Mouse (Mus musculus) MEL (cell line): ENCODE results near the gene Pla2g1b. TPM values are rescaled to one million over a fixed set of nuclear protein-coding genes. Genes with fewer than 3 reads are reported as not detected.
"Not testable (repeated sequence)": the region's sequence is repeated elsewhere in the genome, so short reads cannot be mapped to it uniquely, and the experiment has no call there.

Experiments
- DNase-seq: peaks from one replicate; pipeline ENCODE4 v3.0.0; 2011; ENCODE audit warnings: low read depth, low spot score
- H3K27ac ChIP-seq: 2 replicates; pipeline ENCODE4 v1.5.1; 2012; ENCODE audit warnings: low read depth, mild to moderate bottlenecking, control low read depth, low read length, moderate library complexity; ENCODE audit not compliant: control insufficient read depth
- H3K27me3 ChIP-seq, 2 experiments: fragments of 150-350 bp in 1 of 2; sonication (generic) in 1 of 2; 2 replicates each; pipeline ENCODE4 v1.6.1; 2012; ENCODE audit warnings: low read length in 2 of 2, mild to moderate bottlenecking in 2 of 2, improper control_type of control experiment in 1 of 2, moderate library complexity in 1 of 2; ENCODE audit not compliant: insufficient read depth in 2 of 2, control insufficient read depth in 1 of 2
- H3K36me3 ChIP-seq, 2 experiments: 2 replicates each; pipeline ENCODE4 v1.6.1; 2012 to 2014; ENCODE audit warnings: low read length in 2 of 2, improper control_type of control experiment in 1 of 2, inconsistent platforms in 1 of 2, mild to moderate bottlenecking in 1 of 2; ENCODE audit not compliant: insufficient read depth in 2 of 2, control insufficient read depth in 1 of 2
- H3K4me1 ChIP-seq, 2 experiments: fragments of 150-350 bp in 1 of 2; sonication (generic) in 1 of 2; 2 replicates each; pipeline ENCODE4 v1.6.1; 2012; ENCODE audit warnings: low read length in 2 of 2, improper control_type of control experiment in 1 of 2, mild to moderate bottlenecking in 1 of 2; ENCODE audit not compliant: insufficient read depth in 2 of 2, control insufficient read depth in 1 of 2
- H3K4me3 ChIP-seq, 2 experiments: fragments of 150-350 bp in 1 of 2; sonication (generic) in 1 of 2; 2 replicates each; pipeline ENCODE4 v1.5.1; 2012; ENCODE audit warnings: low read depth in 2 of 2, low read length in 2 of 2, mild to moderate bottlenecking in 2 of 2, moderate library complexity in 2 of 2, control low read depth in 1 of 2, improper control_type of control experiment in 1 of 2; ENCODE audit not compliant: control insufficient read depth in 1 of 2, insufficient read depth in 1 of 2
- H3K79me2 ChIP-seq: 2 replicates; pipeline ENCODE4 v1.6.1; 2012; ENCODE audit warnings: mild to moderate bottlenecking, low read length, moderate library complexity; ENCODE audit not compliant: control insufficient read depth, poor library complexity, insufficient read depth
- H3K9ac ChIP-seq: 2 replicates; pipeline ENCODE4 v1.6.1; 2012; ENCODE audit warnings: low read depth, mild to moderate bottlenecking, control low read depth, low read length, moderate library complexity; ENCODE audit not compliant: control insufficient read depth, poor library complexity, severe bottlenecking
- H3K9me3 ChIP-seq: fragments of 150-350 bp; sonication (generic); replicated peaks from 2 replicates; pipeline ENCODE4 v1.6.1; 2012; ENCODE audit warnings: mild to moderate bottlenecking, low read length, improper control_type of control experiment, moderate library complexity; ENCODE audit not compliant: insufficient read depth
- BHLHE40 ChIP-seq: IDR thresholded peaks from 2 replicates; pipeline ENCODE4 v1.6.1; 2012; ENCODE audit warnings: low read depth, mild to moderate bottlenecking, inconsistent platforms, low read length, improper control_type of control experiment, borderline replicate concordance
- CHD1 ChIP-seq: IDR thresholded peaks from 2 replicates; pipeline ENCODE4 v1.6.1; 2012; ENCODE audit warnings: low read depth, mild to moderate bottlenecking, inconsistent platforms, low read length, improper control_type of control experiment
- CHD2 ChIP-seq: IDR thresholded peaks from 2 replicates; pipeline ENCODE4 v1.6.1; 2011; ENCODE audit warnings: low read length, improper control_type of control experiment
- CTCF ChIP-seq, 3 experiments: IDR thresholded peaks in 2 of 3; conservative IDR thresholded peaks in 1 of 3; 2 replicates each; pipeline ENCODE4 v1.5.1; 2011 to 2012; ENCODE audit warnings: low read length in 3 of 3, low read depth in 2 of 3, mild to moderate bottlenecking in 2 of 3, improper control_type of control experiment in 1 of 3, inconsistent platforms in 1 of 3, mixed read lengths in 1 of 3, moderate library complexity in 1 of 3; ENCODE audit not compliant: control insufficient read depth in 1 of 3, insufficient read depth in 1 of 3, poor library complexity in 1 of 3, severe bottlenecking in 1 of 3
- E2F4 ChIP-seq: IDR thresholded peaks from 2 replicates; pipeline ENCODE4 v1.6.1; 2011; ENCODE audit warnings: low read depth, low read length, improper control_type of control experiment, borderline replicate concordance
- ELF1 ChIP-seq: IDR thresholded peaks from 2 replicates; pipeline ENCODE4 v1.6.1; 2014; ENCODE audit warnings: low read depth, mild to moderate bottlenecking, inconsistent platforms, low read length, improper control_type of control experiment, moderate library complexity
- GABPA ChIP-seq: IDR thresholded peaks from 2 replicates; pipeline ENCODE4 v1.6.1; 2012; ENCODE audit warnings: low read depth, mild to moderate bottlenecking, inconsistent platforms, low read length, improper control_type of control experiment, moderate library complexity
- GATA1 ChIP-seq: IDR thresholded peaks from 2 replicates; pipeline ENCODE4 v1.6.1; 2011; ENCODE audit warnings: low read depth, low read length, improper control_type of control experiment
- HCFC1 ChIP-seq: IDR thresholded peaks from 2 replicates; pipeline ENCODE4 v1.6.1; 2012; ENCODE audit warnings: low read depth, mild to moderate bottlenecking, inconsistent platforms, low read length, improper control_type of control experiment, moderate library complexity
- MAFK ChIP-seq: IDR thresholded peaks from 2 replicates; pipeline ENCODE4 v1.6.1; 2011; ENCODE audit warnings: low read depth, mild to moderate bottlenecking, low read length, improper control_type of control experiment, borderline replicate concordance
- MAZ ChIP-seq: IDR thresholded peaks from 2 replicates; pipeline ENCODE4 v1.6.1; 2012; ENCODE audit warnings: low read depth, mild to moderate bottlenecking, inconsistent platforms, low read length, improper control_type of control experiment
- MXI1 ChIP-seq: IDR thresholded peaks from 2 replicates; pipeline ENCODE4 v1.6.1; 2011; ENCODE audit warnings: mild to moderate bottlenecking, low read depth, low read length, improper control_type of control experiment
- MYC ChIP-seq: IDR thresholded peaks from 2 replicates; pipeline ENCODE4 v1.6.1; 2011; ENCODE audit warnings: low read depth, mild to moderate bottlenecking, low read length, improper control_type of control experiment, moderate library complexity
- NELFE ChIP-seq: IDR thresholded peaks from 2 replicates; pipeline ENCODE4 v1.6.1; 2011; ENCODE audit warnings: low read depth, low read length, improper control_type of control experiment
- NRF1 ChIP-seq: IDR thresholded peaks from 2 replicates; pipeline ENCODE4 v1.6.1; 2014; ENCODE audit warnings: low read depth, mild to moderate bottlenecking, inconsistent platforms, low read length, improper control_type of control experiment, moderate library complexity; ENCODE audit not compliant: poor library complexity, insufficient read depth, severe bottlenecking
- POLR2AphosphoS2 ChIP-seq: IDR thresholded peaks from 2 replicates; pipeline ENCODE4 v1.6.1; 2011; ENCODE audit warnings: low read length, improper control_type of control experiment
- RCOR1 ChIP-seq: IDR thresholded peaks from 2 replicates; pipeline ENCODE4 v1.6.1; 2012; ENCODE audit warnings: low read depth, mild to moderate bottlenecking, inconsistent platforms, low read length, improper control_type of control experiment
- SIN3A ChIP-seq: IDR thresholded peaks from 2 replicates; pipeline ENCODE4 v1.6.1; 2012; ENCODE audit warnings: low read length, improper control_type of control experiment, inconsistent platforms
- TAL1 ChIP-seq: IDR thresholded peaks from 2 replicates; pipeline ENCODE4 v1.6.1; 2012; ENCODE audit warnings: mild to moderate bottlenecking, inconsistent platforms, low read length, moderate library complexity, mixed read lengths
- TCF12 ChIP-seq: IDR thresholded peaks from 2 replicates; pipeline ENCODE4 v1.6.1; 2014; ENCODE audit warnings: low read depth, mild to moderate bottlenecking, inconsistent platforms, low read length, improper control_type of control experiment, moderate library complexity
- UBTF ChIP-seq: IDR thresholded peaks from 2 replicates; pipeline ENCODE4 v1.6.1; 2012; ENCODE audit warnings: low read depth, mild to moderate bottlenecking, inconsistent platforms, low read length, improper control_type of control experiment, moderate library complexity, borderline replicate concordance; ENCODE audit not compliant: insufficient read depth
- USF1 ChIP-seq: IDR thresholded peaks from 2 replicates; pipeline ENCODE4 v1.6.1; 2014; ENCODE audit warnings: low read depth, mild to moderate bottlenecking, inconsistent platforms, low read length, improper control_type of control experiment, moderate library complexity
- ZC3H11A ChIP-seq: IDR thresholded peaks from 2 replicates; pipeline ENCODE4 v1.6.1; 2012; ENCODE audit warnings: low read depth, mild to moderate bottlenecking, inconsistent platforms, low read length, improper control_type of control experiment
- polyA plus RNA-seq, 2 experiments: library from polyadenylated mRNA; stranded (reverse) in 1 of 2; unstranded in 1 of 2; fragments of >175 nt in 1 of 2; fragments of >200 nt in 1 of 2; gene quantifications; 2 replicates each; pipeline versions ENCODE4 v1.2.1 to v1.2.4; 2012; ENCODE audit warnings: low replicate concordance in 2 of 2, low read depth in 1 of 2; ENCODE audit not compliant: insufficient read length in 2 of 2, insufficient read depth in 1 of 2, missing spikeins in 1 of 2
- total RNA-seq: library from RNA; depleted of rRNA; stranded (reverse); fragments of 300-350 nt; gene quantifications from 2 replicates; pipeline ENCODE4 v1.2.3, GENCODE M21; 2012

The Pla2g1b gene
- total and polyA plus RNA-seq, 3 experiments: 0.58 to 6.6 TPM; not detected in 1

DNA sequence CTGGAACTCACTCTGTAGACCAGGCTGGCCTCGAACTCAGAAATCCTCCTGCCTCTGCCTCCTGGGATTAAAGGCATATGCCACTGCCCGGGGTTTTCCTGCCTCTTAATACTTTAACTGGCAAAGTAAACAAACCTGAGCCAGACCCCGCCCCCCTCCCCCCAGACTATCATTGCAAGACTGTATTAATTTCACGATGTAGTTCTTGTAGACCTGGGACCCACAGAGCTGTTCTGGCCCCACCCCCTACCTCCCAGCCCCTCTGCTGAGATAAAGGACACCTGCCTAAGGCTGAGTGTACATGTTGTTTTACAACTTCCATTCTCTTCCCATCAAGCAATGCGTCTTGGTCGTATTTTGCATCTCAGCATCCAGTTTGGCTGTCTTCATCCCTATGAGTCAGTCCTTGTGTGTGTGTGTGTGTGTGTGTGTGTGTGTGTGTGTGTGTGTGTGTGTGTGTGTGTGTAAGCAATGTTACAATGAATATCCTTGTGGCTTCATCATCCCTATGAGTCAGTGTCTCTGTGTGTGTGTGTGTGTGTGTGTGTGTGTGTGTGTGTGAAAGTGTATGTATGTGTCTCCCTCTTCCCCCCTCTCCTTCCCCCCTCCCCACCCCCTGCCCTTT lies 26.8 kb downstream of the Pla2g1b start:
- no peaks in the 10 kb centered on the region for H3K27me3 ChIP-seq
- H3K36me3 ChIP-seq: peaks cover 0 to 8% of the 10 kb centered on the region in 2 experiments; a peak in 2 of 4 replicates
- H3K9me3 ChIP-seq: no peaks in the 10 kb centered on the region
- no peak overlapping the region; the same call in 1 of the 2 replicates for H3K9ac ChIP-seq
- no peaks in the 10 kb centered on the region for H3K79me2 ChIP-seq
- no peak overlapping the region for H3K4me3 ChIP-seq
- peak; percentile 63 for DNase-seq
- TF ChIP-seq BHLHE40: no peak
- no peak for TF ChIP-seq SIN3A
- no peak for TF ChIP-seq ZC3H11A
- TF ChIP-seq E2F4: no peak
- TF ChIP-seq MAZ: no peak
- no peak for TF ChIP-seq MXI1
- no peak for TF ChIP-seq RCOR1
- no peak for TF ChIP-seq CHD1
- TF ChIP-seq USF1: no peak
- no peak for TF ChIP-seq MAFK
- TF ChIP-seq ELF1: no peak
- TF ChIP-seq POLR2AphosphoS2: no peak
- no peak for TF ChIP-seq CHD2
- no peak for TF ChIP-seq TAL1
- H3K4me1 ChIP-seq: peaks cover 0 to 10% of the 10 kb centered on the region in 2 experiments; a peak in 2 of 4 replicates
- no peak overlapping the region for H3K27ac ChIP-seq

DNA sequence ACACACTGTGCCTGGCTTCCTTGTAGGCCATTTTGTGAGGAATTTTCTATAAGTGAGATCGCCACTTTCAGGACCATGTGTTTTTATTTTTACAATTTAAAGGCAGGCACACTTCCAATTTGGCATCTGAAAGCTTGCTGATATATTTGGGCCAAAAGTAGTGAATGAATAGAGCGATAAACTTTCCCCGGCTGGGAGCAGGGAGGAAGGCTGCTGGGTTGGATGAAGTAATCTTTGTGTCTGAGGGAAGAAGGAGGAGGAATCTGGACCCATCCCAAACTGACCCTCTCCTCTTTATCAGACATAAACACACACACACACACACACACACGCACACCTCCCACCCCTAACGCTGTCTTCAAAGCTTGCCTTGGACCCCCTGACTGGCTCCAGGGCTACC lies 27.4 kb downstream of the Pla2g1b start:
- no peaks in the 10 kb centered on the region for H3K27me3 ChIP-seq
- TF ChIP-seq TAL1: no peak
- no peak for TF ChIP-seq ZC3H11A
- TF ChIP-seq POLR2AphosphoS2: no peak
- no peak for TF ChIP-seq GABPA
- no peak for TF ChIP-seq RCOR1
- no peak for TF ChIP-seq UBTF
- no peak for TF ChIP-seq HCFC1
- TF ChIP-seq MYC: no peak
- no peak for TF ChIP-seq CTCF (IDR thresholded peaks at IDR 0.05 in 2 of 3, conservative IDR thresholded peaks at IDR 0.05 in 1 of 3; ENCODE audit: control insufficient read depth in 1 of 3, insufficient read depth in 1 of 3, low read depth in 2 of 3, low read length in 3 of 3, poor library complexity in 1 of 3, severe bottlenecking in 1 of 3)
- no peak for TF ChIP-seq GATA1
- no peak for TF ChIP-seq NELFE
- no peak for TF ChIP-seq NRF1
- no peak for TF ChIP-seq SIN3A
- no peak for TF ChIP-seq TCF12
- TF ChIP-seq, all 39 proteins: peak for 0
- Histone ChIP-seq H3K27ac (no peak overlapping the region), H3K4me1 (peaks cover 0 to 10% of the 10 kb centered on the region in 2 experiments; a peak in 2 of 4 replicates), H3K9ac (no peak overlapping the region), H3K79me2 (no peaks in the 10 kb centered on the region), H3K36me3 (peaks cover 0 to 6% of the 10 kb centered on the region in 2 experiments; a peak in 2 of 4 replicates), H3K9me3 (no peaks in the 10 kb centered on the region), H3K4me3 (no peak overlapping the region)
- peak; percentile 27 for DNase-seq

DNA sequence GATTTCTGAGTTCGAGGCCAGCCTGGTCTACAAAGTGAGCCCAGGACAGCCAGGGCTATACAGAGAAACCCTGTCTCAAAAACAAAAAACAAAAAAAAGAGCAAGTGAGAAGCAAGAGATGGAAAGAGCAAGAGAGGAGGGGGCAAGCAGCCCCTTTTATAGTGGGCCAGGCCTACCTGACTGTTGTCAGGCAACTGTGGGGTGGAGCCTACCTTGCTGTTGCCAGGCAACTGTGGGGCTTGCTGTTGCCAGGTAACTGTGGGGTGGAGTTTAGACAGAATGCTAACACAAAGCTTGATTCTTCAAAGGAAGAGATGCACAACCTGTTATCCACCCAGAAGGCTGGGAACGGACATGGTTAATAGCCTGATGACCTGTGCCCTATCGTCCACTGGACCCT lies 29.6 kb downstream of the Pla2g1b start:
- not testable (repeated sequence) for H3K27me3 ChIP-seq, H3K4me3 ChIP-seq, H3K9ac ChIP-seq, DNase-seq, H3K9me3 ChIP-seq, H3K36me3 ChIP-seq, H3K4me1 ChIP-seq, H3K79me2 ChIP-seq, H3K27ac ChIP-seq
